Mouse (Mus musculus): ENCODE data around the gene Atrip.

DNA sequence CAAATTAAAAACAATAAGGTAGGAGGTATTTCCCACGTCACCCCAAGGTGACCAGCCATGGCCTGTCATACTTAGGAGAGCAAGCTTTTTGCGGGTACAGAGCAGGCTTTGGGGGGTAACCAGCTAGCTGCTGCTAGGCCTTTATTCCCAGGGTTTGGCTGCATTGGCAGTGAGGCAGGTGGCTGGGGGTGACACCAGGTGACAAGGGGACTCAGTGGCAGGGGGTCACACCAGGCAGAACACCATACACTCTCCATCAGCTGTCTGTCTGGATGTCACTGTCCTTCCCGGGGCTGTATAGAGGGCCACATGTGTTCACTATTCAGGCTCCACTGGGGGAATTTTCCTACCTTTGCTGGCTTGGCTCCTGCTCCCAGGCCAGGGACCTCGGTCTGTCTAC is 17.0 kb downstream of the Atrip start:
- TF ChIP-seq POLR2A (IDR thresholded peaks at IDR 0.05; ENCODE audit: control insufficient read depth, extremely low read depth, insufficient read depth, low read length, poor library complexity) (no peak), CTCF (IDR thresholded peaks at IDR 0.05; ENCODE audit: borderline replicate concordance, control insufficient read depth, extremely low read depth, insufficient read depth, low read length, poor library complexity) (no peak)

Measured in thymus, adult 2 months (tissue).